Mouse (Mus musculus): Measurements from ENCODE around the gene Slc12a1. TPM values are rescaled to one million over a fixed set of nuclear protein-coding genes. Genes with fewer than 3 reads are reported as not detected.
A peak's percentile ranks its signal among the peaks of the same experiment; 100 is the strongest.

Gene Slc12a1
- total RNA-seq, 1 experiment from 2014 or later: not detected

DNA sequence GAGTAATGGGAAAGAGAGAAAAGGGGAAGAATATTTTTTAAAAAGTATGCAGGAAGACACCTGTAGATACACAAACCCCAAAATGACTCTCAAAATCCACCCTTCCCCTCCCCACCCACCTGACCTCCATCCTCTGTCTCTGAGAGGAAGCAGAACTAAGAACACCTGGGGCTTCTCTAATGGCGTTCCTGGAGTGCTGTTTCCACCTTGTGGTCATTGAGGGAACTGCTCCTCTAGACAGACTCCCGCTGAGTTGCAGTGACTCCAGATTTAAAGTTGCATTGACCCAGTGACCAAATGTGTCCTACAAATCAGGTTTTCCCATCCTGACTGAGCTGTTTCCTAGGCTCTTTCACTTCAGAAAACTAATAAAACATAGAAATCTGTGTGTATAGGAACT is 36.9 kb downstream of the Slc12a1 start:
- ATAC-seq (replicated peaks; ENCODE audit: insufficient number of reproducible peaks, low FRiP score, low TSS enrichment, poor library complexity, severe bottlenecking): 0 out of 2 replicates have a peak, but pooled peaks have one; percentile 43

DNA sequence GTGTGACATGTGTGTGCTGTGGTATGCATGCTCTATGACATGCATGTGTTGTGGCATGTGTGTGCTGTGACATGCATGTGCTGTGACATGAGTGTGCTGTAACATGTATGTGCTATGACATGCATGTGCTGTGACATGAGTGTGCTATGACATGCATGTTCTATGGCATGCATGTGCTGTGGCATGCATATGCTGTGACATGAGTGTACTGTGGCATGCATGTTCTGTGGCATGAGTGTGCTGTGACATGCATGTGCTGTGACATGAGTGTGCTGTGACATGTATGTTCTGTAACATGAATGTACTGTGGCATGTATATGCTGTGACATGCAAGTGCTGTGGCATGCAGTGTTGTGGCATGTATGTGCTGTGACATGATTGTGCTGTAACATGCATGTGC is 40.6 kb downstream of the Slc12a1 start:
- ATAC-seq (replicated peaks; ENCODE audit: insufficient number of reproducible peaks, low FRiP score, low TSS enrichment, poor library complexity, severe bottlenecking): 0 out of 2 replicates have a peak, but pooled peaks have one; percentile 9

DNA sequence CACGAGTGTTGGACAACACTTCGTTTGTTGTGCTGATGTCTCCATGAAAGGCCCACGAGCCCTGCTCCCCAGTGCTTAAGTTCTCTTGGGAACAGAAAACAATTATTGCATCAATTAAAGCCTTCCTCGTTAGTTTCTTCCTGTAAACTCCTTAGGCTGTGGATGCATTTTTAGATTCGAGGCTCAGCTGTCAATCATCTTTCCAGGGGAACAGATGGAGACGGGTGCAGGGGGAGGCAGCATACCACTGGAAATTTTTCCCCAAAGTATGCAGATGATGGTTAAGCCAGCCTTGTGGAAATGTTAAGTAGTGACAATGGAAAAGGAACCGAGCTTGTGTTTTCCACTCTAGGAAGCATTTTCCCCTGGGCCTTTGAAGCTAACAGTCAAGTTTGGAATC is 44.5 kb downstream of the Slc12a1 start:
- no peak for ATAC-seq (replicated peaks; ENCODE audit: insufficient number of reproducible peaks, low FRiP score, low TSS enrichment, poor library complexity, severe bottlenecking)

DNA sequence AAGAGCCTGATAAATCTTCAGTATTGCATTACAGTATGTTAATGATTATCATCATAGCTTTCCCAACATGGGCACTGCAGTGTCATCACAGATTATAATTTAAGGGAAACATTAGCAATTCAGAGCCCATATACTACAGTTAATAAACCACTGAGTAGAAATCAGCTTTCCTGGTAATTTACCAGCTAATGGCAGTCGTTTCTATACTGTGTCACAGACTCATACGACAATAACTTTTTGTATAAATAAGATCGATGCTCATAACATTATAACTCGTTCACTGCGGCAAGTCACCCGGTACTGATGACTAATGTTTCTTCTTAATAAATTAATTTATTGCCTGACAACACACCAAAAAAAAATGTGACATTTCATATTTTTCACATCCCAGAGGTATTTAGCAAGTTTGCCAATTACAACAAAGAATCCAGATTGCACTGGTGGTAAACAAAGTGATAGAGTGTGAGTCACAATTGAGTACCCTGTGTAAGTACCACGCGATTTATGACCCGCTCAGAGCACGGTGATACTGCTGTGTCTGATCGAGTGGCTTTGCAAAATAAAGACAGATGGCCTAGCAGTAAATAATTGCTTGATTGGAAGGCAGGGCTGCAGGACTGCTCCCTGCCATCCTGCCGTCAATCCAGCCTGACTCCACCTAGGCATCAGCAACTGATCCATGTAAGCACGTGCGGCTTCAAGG is 56.7 kb downstream of the Slc12a1 start:
- ATAC-seq (replicated peaks; ENCODE audit: insufficient number of reproducible peaks, low FRiP score, low TSS enrichment, poor library complexity, severe bottlenecking): no peak

DNA sequence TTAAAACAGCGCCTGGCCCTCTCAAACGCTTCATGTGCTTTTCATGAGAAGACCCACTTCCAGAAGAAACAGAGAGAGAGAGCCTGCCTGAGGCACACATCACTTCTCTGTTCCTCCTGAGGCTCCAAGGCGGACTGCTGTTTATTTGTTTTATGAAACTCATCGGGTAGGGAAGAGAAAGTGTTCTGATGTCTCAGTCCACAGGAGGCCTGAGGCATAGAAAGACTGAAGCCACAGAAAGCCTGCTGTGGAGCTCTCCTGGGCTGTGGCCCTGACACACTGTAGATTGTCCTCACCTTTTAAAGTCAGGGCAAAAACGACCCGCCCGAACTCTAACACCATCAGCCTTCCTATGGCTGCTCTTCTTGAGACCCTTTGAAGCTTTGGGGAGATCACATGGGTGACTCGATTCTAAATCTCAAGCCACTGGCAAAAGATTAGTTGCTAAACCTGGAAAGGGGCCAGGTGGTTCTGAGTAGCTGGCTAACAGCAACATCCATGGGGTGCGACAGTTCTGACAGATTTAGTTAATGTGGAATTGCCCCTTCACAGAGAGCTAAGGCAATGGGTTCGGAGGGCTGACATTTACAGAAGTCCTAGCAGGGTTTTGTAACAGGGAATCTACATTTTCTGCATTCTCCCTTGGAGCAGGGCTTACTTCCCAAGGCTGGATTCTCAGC is 59.7 kb downstream of the Slc12a1 start:
- ATAC-seq (replicated peaks; ENCODE audit: insufficient number of reproducible peaks, low FRiP score, low TSS enrichment, poor library complexity, severe bottlenecking): no peak

DNA sequence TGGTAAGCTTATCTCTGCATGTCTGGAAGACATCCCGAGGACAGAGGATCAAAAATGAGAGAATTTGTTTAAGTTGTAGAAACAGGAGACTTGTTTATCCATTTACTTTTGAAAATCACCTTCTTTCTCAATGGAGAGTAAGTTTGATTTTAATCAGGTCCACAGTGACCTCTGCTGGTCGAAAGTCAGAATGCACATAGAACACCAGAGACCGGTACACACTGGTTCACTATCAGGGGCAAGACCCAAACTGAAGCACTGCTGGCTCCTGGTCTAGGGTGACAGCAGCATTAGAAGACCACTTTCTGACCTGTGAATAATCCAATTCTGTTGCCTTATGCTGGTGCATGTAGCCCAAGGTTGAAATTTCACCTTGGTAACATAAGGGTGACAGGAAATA is 62.3 kb downstream of the Slc12a1 start:
- 0 out of 2 replicates have a peak, but pooled peaks have one; percentile 56 for ATAC-seq (replicated peaks; ENCODE audit: insufficient number of reproducible peaks, low FRiP score, low TSS enrichment, poor library complexity, severe bottlenecking)

DNA sequence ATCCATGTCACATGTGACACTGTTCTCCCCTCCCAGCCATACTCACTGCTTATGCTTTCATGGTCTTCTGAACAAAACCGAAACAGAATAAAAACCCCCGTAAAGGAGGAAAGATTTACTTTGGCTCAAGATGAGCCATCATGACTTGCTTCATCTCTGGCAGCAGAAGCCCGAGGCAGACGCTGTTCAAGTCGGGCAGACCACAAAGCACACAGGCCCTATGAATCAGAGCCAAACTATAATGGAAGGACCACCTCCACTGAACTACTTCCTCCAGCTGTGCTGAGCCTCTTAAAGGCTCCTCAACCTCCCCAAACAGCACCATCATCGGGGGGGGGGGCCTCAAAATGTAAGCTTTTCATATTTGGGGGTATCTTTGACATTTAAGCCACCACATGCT is 65.0 kb downstream of the Slc12a1 start:
- ATAC-seq (replicated peaks; ENCODE audit: insufficient number of reproducible peaks, low FRiP score, low TSS enrichment, poor library complexity, severe bottlenecking): no peak

DNA sequence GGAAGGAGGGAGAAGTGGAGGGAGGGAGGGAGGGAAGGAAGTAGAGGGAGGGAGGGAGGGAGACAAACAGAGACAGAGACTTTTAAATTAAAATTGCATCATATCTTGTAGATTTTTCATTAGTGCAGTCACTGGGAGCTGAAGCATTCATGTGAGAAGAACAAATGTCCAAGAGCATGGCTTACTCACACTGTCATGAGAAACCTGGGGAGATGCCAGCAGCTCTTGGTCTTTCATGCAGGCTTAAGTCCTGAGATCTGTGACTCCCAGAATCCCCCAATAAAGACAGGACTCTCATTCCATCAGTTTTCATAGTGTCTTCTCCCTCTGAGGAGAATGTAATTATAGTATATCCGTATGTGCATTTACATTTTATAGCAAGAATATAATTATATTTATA is 66.3 kb downstream of the Slc12a1 start:
- no peak for ATAC-seq (replicated peaks; ENCODE audit: insufficient number of reproducible peaks, low FRiP score, low TSS enrichment, poor library complexity, severe bottlenecking)

DNA sequence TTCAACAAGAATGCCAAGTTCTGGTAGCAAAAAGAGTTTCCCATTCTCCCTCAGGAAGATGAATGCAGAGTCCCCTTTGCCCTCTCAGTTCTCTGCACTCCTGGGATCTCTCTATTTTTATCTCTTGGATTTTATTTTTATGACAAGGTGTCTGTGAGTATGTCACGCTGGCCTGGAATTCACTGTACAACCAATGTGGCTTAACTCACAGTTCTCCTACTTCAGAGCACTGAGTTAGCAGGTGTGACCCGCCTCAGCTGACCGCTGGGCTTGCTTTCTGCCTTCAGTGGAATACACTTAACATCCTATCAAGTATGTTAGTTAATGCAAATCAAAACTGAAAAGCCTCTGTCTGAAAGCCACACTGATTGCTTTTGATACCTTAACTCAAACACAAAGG is 67.0 kb downstream of the Slc12a1 start:
- no peak for ATAC-seq (replicated peaks; ENCODE audit: insufficient number of reproducible peaks, low FRiP score, low TSS enrichment, poor library complexity, severe bottlenecking)

DNA sequence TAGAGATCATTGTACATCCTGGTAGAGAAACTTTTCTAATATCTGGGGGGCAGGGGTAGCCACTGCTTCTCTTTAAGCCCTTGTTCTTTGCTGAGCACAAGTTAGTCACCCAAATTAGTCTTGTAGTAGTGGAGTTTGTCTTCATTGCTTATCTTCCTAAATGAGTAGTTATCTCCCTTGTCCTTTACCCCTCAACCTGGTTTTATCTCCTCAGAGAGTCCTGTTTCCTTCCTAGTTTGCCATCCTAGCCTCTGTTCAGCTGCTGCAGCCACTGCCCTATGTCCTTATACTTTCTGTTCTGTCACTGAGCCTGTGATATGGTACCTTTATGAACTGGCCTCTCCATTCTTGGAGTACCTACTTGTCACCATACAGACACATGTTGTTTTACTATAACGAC is 69.4 kb downstream of the Slc12a1 start:
- no peak for ATAC-seq (replicated peaks; ENCODE audit: insufficient number of reproducible peaks, low FRiP score, low TSS enrichment, poor library complexity, severe bottlenecking)

DNA sequence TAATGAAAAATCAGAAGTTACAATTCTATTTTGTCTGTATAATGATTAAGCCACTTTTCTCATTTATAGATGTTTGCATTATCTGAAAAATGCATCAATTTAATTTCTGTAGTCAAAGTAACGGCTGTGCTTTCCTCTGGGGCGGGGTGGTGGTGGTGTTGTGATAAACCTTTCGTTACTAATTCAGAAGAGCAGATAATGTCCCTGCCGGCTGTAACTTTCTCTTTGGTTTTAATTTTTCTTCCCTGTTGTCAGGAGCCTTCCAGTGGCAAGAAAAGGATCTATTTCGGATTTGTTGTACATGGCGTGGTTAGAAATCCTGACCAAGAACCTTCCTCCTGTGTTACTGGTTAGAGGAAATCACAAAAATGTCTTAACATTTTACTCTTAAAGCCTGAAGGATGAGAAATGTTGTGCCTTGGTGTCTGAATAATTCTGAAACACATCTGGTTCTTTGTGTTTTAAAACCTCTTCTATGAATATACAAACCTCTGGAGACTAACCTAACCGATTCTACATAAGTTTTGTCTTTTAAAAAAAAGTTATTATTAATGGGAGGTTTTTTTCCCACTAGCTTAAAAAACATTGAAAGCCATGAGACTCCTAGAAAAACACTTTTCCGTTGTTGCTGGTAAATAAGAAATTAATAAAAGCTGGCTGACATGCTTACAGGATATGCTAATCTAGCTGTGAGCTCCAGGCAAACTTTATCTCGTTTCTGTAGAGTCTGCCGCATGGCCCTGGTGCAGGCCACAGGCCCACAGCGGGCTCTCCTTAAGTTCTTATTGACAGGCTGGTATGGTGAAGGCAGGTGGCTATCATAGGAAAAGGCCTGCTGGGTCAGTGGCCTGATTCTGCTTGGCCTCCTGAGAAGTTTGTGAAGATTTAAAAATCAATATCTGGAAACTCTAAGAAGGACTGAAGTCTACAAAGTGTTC is 76.4 kb downstream of the Slc12a1 start:
- no peak for ATAC-seq (replicated peaks; ENCODE audit: insufficient number of reproducible peaks, low FRiP score, low TSS enrichment, poor library complexity, severe bottlenecking)

DNA sequence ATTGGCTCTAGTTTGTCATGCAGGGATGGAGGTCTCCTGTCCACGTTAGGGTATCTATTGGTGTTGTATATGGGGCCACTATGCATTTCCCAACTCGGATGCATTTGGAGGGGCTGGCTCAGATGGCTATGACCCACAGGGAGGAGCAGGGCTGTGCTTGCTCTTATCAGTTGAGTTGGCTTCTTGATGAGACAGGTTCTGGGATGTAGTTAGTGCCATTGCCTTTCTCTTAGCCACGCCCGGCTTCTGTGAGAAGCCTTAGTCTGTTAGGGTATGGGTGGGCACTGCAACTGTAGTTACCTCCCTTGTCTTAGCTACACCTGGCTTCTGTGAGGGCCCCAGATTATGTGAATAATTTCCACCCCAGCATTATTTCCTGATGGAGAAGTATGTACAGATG is 79.9 kb downstream of the Slc12a1 start:
- ATAC-seq (replicated peaks; ENCODE audit: insufficient number of reproducible peaks, low FRiP score, low TSS enrichment, poor library complexity, severe bottlenecking): no peak

DNA sequence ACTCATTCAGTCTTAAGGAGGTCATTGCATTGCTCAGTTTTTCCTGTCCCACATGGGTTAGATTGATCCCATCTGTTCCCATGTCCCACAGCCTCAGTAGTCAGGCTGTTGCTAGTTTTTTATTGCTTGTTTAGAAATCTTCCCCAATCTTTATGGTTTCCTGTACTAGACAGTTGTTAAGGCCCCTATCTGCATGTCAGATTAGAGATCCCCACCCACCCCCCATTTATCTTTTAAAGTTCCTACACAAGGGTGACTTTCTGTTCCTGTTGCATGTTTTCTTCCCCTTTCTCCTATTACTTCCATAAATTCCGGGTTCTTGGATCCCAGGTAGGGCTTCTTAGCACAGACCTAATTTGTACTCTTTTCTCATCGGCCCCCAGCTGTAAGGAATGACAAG is 81.2 kb downstream of the Slc12a1 start:
- no peak for ATAC-seq (replicated peaks; ENCODE audit: insufficient number of reproducible peaks, low FRiP score, low TSS enrichment, poor library complexity, severe bottlenecking)

DNA sequence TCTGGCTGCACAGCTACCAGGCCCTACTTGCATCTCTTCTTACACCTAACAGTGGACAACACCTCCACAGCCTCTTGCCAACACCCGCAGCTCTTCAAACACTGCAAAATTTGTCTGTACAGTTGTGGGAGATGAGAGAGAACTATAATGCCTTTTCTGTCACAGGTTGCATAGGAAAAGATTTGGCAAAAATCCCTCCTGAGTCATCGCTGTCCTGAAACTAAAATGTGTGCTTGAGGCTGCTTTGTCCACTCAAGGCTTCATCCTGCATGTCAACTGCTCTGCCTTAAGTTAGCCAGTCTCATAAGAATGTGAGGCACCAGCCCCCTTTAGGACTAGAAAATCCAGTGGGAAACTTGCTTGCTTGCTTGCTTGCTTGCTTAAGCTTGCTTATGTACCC is 81.7 kb downstream of the Slc12a1 start:
- ATAC-seq (replicated peaks; ENCODE audit: insufficient number of reproducible peaks, low FRiP score, low TSS enrichment, poor library complexity, severe bottlenecking): no peak

DNA sequence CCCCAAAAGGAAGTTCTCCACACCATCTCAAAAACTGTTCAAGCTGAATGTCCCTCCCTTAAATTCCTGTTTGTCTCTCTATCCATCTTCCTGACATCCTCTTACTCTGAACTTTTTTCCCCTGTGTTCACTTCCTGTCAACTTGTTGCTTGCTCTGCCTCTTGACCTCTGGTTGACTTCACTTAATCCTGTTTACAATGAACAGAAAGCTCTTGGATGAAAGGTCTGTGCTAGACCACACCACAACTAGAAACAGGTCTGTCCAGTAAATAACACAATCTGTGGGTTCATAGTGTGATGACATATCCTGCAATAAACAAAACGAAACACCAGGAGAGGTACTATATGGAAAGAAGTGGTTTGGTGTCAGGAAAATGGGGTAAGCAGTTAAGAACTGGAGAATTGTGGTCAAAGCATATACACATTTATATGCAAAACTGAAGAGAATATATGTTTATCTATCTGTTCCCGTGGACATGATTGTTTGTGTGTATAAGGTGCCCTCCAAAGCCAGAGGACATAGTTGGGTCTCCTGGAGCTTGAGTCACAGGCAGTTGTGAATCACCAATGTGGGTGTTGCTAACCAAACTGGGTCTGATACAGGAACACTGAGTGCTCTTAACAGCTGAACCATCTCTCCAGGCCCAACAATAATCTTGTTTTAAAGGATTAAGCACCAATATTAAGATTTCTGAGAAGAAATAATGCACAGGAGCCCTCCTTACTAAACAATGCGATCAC is 93.4 kb downstream of the Slc12a1 start:
- no peak for ATAC-seq (replicated peaks; ENCODE audit: insufficient number of reproducible peaks, low FRiP score, low TSS enrichment, poor library complexity, severe bottlenecking)

DNA sequence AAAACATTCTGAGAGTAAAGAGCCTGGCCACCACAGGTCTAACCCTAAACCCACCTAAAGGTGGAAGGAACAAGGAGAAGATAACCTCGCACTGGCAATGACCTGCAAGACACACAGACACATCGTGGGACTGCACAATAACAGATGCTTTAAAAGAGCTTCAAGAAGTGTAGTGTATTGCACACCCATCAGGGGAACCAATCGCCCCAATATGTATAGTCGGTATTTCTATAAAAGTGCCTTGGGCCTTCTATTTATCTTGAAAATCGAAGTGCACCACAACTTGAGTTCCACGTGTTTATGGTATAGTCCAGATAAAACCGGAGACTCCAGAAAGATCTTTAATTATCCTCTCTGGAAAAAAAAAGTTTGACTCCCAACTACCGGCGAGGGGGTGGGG is 94.4 kb downstream of the Slc12a1 start:
- no peak for ATAC-seq (replicated peaks; ENCODE audit: insufficient number of reproducible peaks, low FRiP score, low TSS enrichment, poor library complexity, severe bottlenecking)

DNA sequence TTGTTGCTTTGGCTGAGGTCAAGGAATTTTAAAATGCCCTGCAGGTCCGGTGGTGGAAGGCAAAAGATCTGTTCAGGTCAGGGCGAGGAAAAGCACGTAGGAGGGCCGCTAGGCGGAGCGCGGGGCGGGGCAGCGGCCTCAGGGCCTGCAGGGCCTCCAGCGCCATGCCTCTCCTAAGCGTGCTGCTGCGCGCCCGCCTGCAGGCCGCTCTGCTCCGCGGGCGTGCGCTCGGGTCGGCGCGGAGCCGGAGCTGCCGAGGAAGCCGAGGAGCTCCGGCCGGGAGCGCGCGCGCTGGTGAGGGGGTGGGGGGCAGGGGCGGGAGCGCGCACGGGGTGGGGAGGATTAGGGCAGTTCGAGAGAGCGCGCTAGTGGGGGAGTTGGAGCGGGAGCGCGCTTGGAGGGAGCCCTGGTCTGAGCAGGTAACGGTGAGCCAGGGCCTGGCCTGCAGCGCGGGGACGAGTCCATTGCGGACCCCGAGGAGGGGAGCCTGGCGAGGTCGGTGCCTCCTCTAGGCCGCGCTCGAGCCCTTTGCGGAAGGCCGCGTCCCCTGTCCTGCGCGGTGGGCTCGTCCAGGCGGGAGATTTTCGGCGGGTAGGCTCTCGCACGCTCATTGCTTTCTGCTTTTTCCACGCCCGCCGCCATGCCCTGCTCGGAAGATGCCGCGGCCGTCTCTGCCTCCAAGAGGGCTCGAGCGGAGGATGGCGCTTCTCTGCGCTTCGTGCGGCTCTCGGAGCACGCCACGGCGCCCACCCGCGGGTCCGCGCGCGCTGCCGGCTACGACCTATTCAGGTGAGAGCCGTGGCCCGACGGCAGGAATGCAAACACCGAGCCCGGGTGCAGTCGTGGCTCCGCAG is 95.0 kb downstream of the Slc12a1 start, which contains the start of gene Dut:
Gene Dut (plus strand): TSS at position 83 of the 854 bp plus-strand sequence.
- ATAC-seq (replicated peaks; ENCODE audit: insufficient number of reproducible peaks, low FRiP score, low TSS enrichment, poor library complexity, severe bottlenecking): peak; percentile 89

DNA sequence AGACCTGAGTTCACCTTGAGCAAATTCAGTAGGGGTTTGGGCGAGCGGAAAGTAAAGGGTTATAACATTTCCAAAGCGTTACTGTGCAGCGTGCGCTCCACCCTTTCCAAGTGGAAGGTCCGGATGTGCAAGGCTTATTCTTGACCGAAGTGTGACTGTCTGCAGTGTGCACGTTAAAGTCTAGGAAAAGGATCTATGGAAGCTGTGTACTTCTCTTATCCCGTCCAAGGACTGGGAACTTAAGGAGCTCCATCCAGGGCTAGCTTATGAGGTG is 95.6 kb downstream of the Slc12a1 start:
- no peak for ATAC-seq (replicated peaks; ENCODE audit: insufficient number of reproducible peaks, low FRiP score, low TSS enrichment, poor library complexity, severe bottlenecking)

Data from monocyte, adult 5-6 weeks (primary cell).